Mouse (Mus musculus) forebrain, embryonic 11.5 days (tissue): Measurements from ENCODE around the gene Amotl1. TPM values are rescaled to one million over a fixed set of nuclear protein-coding genes. Genes with fewer than 3 reads are reported as not detected.

Experiments
- ATAC-seq: fragments of 200-750 bp; cut with Nextera tagmentation; replicated peaks from 2 replicates; pipeline ENCODE4 v1.8.0; 2017; ENCODE audit warnings: moderate TSS enrichment; ENCODE audit not compliant: low FRiP score
- DNase-seq: peaks from one replicate; pipeline ENCODE4 v3.0.0-alpha.2; 2017; ENCODE audit warnings: low spot score
- H3K27ac ChIP-seq: fragments of 300-500 bp; sonication (generic); 2 replicates; pipeline ENCODE4 v1.5.1; 2014; ENCODE audit warnings: low read depth, low read length
- H3K27me3 ChIP-seq: fragments of 300-500 bp; sonication (generic); 2 replicates; pipeline ENCODE4 v1.6.1; 2014; ENCODE audit warnings: mild to moderate bottlenecking, low read length, mixed read lengths; ENCODE audit not compliant: control insufficient read depth, insufficient read depth
- H3K36me3 ChIP-seq: fragments of 300-500 bp; sonication (generic); 2 replicates; pipeline ENCODE4 v1.6.1; 2014; ENCODE audit warnings: mild to moderate bottlenecking, low read length, moderate library complexity, mixed read lengths; ENCODE audit not compliant: control insufficient read depth, insufficient read depth
- H3K4me1 ChIP-seq: fragments of 300-500 bp; sonication (generic); replicated peaks from 2 replicates; pipeline ENCODE4 v1.6.1; 2014; ENCODE audit warnings: low read length, mixed read lengths; ENCODE audit not compliant: control insufficient read depth, insufficient read depth
- H3K4me2 ChIP-seq: fragments of 300-500 bp; sonication (generic); 2 replicates; pipeline ENCODE4 v1.6.1; 2014; ENCODE audit warnings: low read depth, mild to moderate bottlenecking, low read length, moderate library complexity, mixed read lengths; ENCODE audit not compliant: severe bottlenecking
- H3K4me3 ChIP-seq: fragments of 300-500 bp; sonication (generic); 2 replicates; pipeline ENCODE4 v1.5.1; 2014; ENCODE audit warnings: low read depth, low read length
- H3K9ac ChIP-seq: fragments of 300-500 bp; sonication (generic); 2 replicates; pipeline ENCODE4 v1.6.1; 2014; ENCODE audit warnings: low read length
- H3K9me3 ChIP-seq: fragments of 300-500 bp; sonication (generic); 2 replicates; pipeline ENCODE4 v1.6.1; 2016; ENCODE audit warnings: low read length, mixed read lengths; ENCODE audit not compliant: control insufficient read depth
- WGBS: fragments of 180-500 bp; shearing (Covaris S2); extraction: QIAGEN DNeasy Blood & Tissue Kit; methylation state at CpG from one replicate; pipeline ENCODE4 v1.1.7; 2014; 5-methylcytosine and 5-hydroxymethylcytosine counted together
- polyA plus RNA-seq: library from polyadenylated mRNA; unstranded; fragments of >200 nt; fragmentation: Nextera tagmentation; extraction: Ambion mirVana; gene quantifications from 2 replicates; pipeline ENCODE4 v1.2.1, GENCODE M21; 2014

Gene Amotl1
- polyA plus RNA-seq, 1 experiment from 2014 or later: 19.4 TPM

DNA sequence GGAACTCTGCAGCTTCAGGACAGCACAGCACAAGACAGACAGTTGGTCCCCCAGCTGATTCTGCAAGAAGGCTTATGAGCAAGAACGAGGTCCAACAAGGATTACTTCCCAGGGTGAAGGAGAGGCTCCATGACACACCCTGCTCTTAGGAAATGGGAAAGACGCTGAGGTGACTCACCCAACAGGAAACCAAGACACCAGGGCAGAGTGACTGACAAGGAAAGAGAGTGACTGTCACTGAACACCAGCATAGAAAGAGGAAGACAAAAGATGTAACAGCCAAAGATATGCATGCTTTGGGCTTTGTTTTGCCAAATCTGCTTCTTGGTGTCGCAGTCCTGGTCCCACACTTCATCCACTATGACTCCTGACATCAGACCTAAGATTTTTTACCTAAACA, 40.5 kb downstream of the Amotl1 start:
- WGBS: 87% methylated on average over 3 of the region's 3 CpGs
- Histone ChIP-seq H3K9me3 (no peaks in the 10 kb centered on the region), H3K4me2 (no peak overlapping the region), H3K27ac (no peak overlapping the region), H3K27me3 (no peaks in the 10 kb centered on the region), H3K36me3 (0 out of 2 replicates have a peak, but pooled peaks cover 2% of the 10 kb centered on the region), H3K4me3 (no peak overlapping the region), H3K9ac (no peak overlapping the region), H3K4me1 (no peaks in the 10 kb centered on the region)
- no peak for DNase-seq
- ATAC-seq: no peak

DNA sequence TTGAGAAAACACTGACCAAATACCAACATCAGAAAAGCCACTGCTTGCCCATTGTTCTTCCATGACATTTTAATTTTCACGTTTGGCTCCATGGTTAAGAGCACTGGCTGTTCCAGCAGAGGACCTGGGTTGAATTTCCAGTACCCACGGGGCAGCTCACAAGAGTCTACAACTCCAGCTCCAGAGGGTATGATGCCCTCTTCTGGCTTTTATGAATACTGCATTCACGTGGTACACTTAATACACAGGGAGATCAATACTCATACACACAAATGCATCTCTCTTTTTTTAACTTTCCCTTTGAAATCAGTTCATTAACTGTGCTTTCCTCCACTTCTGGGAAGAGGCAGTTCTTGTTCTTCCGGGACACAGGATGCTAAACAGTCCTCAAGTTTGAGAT, 41.4 kb downstream of the Amotl1 start:
- no peaks in the 10 kb centered on the region for H3K4me1 ChIP-seq
- no peak overlapping the region for H3K4me2 ChIP-seq
- no peak overlapping the region for H3K27ac ChIP-seq
- H3K4me3 ChIP-seq: no peak overlapping the region
- H3K9ac ChIP-seq: no peak overlapping the region
- 0 out of 2 replicates have a peak, but pooled peaks cover 2% of the 10 kb centered on the region for H3K36me3 ChIP-seq
- DNase-seq: no peak
- ATAC-seq: no peak
- WGBS: 81% methylated on average over 4 of the region's 4 CpGs
- H3K27me3 ChIP-seq: no peaks in the 10 kb centered on the region
- no peaks in the 10 kb centered on the region for H3K9me3 ChIP-seq

DNA sequence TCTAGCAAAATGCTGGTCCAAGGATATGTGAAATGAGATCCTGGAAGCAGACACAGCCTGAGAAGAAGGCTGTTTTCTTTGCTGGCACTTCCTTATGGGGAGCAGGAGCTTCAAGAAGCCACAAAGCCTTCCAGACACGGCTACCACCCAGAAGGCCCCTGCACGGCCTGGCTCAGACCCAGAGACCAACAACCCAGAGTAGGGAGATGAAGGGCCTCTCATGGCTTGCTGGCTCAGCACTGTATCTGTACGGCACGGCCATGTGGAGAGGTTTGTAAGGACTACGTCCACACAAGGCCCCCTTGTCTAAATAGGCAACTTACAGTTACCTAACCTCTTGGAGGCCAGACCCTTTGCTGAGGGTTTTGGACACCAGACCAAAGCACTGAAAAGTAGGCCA, 45.1 kb downstream of the Amotl1 start:
- H3K9ac ChIP-seq: no peak overlapping the region
- DNase-seq (no peak), ATAC-seq (no peak)
- H3K4me1 ChIP-seq: no peaks in the 10 kb centered on the region
- no peak overlapping the region for H3K4me2 ChIP-seq
- no peaks in the 10 kb centered on the region for H3K9me3 ChIP-seq
- peaks cover 2% of the 10 kb centered on the region; the same call in 1 of the 2 replicates for H3K36me3 ChIP-seq
- H3K4me3 ChIP-seq: no peak overlapping the region
- H3K27me3 ChIP-seq: no peaks in the 10 kb centered on the region
- H3K27ac ChIP-seq: no peak overlapping the region
- 95% methylated on average over 5 of the region's 5 CpGs for WGBS

DNA sequence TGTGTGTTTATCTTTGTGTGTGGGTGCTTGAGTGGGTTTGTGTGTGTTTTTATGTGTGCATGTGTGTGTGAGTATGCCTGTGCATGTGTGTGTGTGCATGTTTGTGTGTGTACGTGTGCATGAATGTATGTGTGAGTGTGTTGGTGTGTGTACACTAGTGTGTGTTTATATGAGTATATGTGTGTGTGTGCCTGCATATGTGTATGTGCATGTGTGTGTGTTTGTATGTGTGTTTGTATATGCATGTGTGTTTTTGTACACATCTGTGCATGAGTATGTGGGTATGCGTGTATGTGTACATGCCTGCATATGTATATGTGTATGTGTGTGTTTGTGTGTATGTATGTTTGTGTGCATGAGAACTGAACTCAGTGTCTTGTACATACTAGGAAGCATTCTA, 46.7 kb downstream of the Amotl1 start:
- H3K36me3 ChIP-seq: peaks cover under 1% of the 10 kb centered on the region; the same call in 1 of the 2 replicates
- no peak overlapping the region for H3K4me2 ChIP-seq
- H3K9ac ChIP-seq: no peak overlapping the region
- no peaks in the 10 kb centered on the region for H3K9me3 ChIP-seq
- WGBS: 96% methylated on average over 2 of the region's 2 CpGs
- H3K4me1 ChIP-seq: no peaks in the 10 kb centered on the region
- no peaks in the 10 kb centered on the region for H3K27me3 ChIP-seq
- ATAC-seq (no peak), DNase-seq (no peak)
- no peak overlapping the region for H3K27ac ChIP-seq
- no peak overlapping the region for H3K4me3 ChIP-seq

DNA sequence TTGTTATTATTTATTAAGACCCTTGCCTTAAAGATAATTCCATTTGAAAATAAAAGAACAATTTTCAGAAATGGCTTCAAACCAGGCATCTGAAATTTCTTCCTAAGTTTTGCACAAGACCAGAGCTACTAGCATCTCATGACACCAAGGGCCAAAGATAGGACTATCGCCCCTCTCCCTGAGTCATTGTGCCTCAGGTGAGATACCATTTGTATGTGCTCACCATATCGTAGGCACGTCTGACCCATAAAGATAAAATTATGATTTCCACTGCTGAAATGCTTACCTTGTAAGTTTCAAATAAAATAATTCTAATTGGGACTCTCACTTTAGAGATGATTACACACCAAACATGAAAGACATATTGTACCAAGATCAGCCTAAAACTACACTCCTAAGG, 47.4 kb downstream of the Amotl1 start:
- no peak for ATAC-seq
- Histone ChIP-seq H3K4me1 (no peaks in the 10 kb centered on the region), H3K4me3 (no peak overlapping the region), H3K27ac (no peak overlapping the region), H3K4me2 (no peak overlapping the region), H3K27me3 (no peaks in the 10 kb centered on the region), H3K36me3 (peaks cover 7% of the 10 kb centered on the region; the same call in 1 of the 2 replicates), H3K9me3 (no peaks in the 10 kb centered on the region), H3K9ac (no peak overlapping the region)
- 95% methylated on average over 3 of the region's 3 CpGs for WGBS
- no peak for DNase-seq

DNA sequence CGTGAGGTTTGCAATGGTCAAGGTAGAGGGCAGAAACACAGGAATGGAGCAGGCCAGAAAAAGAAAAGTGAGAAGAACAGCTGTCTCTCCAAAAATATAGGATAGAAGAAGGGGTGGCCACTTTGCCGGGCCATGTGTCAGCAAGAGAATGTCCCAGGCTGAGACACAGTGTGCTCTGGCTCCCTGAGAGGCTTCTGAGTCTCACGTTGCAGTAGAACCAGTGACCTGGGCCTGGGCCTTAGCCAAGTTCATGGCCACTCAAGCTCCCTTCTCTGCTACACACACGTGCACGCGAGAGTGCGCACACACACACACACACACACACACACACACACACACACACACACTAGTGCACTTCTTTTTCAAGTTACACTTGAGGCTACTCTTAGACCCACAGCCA, 48.0 kb downstream of the Amotl1 start:
- no peak overlapping the region for H3K4me3 ChIP-seq
- no peak for ATAC-seq
- H3K27me3 ChIP-seq: no peaks in the 10 kb centered on the region
- H3K9me3 ChIP-seq: no peaks in the 10 kb centered on the region
- H3K27ac ChIP-seq: no peak overlapping the region
- WGBS: 89% methylated on average over 7 of the region's 7 CpGs
- no peak for DNase-seq
- H3K9ac ChIP-seq: no peak overlapping the region
- peaks cover 7% of the 10 kb centered on the region; the same call in 1 of the 2 replicates for H3K36me3 ChIP-seq
- no peaks in the 10 kb centered on the region for H3K4me1 ChIP-seq
- no peak overlapping the region for H3K4me2 ChIP-seq

DNA sequence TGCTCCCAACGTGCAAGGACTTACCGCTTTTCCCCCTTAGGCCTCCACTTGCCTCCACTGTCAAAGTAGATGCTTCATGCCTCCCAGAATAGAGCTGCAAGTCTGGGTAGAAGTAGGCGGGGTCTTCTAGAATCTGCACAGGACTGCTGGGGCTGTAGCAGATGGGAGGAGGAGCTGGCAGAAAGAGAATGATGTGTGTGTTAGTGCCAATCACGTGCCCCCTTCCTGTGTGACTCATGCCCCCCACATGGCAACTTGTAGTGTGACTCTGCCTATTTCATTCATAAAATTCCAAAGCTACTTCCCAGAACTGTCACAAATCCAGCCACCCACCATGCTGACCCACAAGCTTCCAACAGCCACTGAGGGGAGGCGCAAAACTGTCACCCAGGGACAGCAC, 48.4 kb downstream of the Amotl1 start:
- Histone ChIP-seq H3K4me3 (no peak overlapping the region), H3K9ac (no peak overlapping the region), H3K4me1 (no peaks in the 10 kb centered on the region), H3K36me3 (peaks cover 7% of the 10 kb centered on the region; the same call in 1 of the 2 replicates), H3K27ac (no peak overlapping the region), H3K4me2 (no peak overlapping the region), H3K27me3 (no peaks in the 10 kb centered on the region), H3K9me3 (no peaks in the 10 kb centered on the region)
- ATAC-seq: no peak
- no peak for DNase-seq
- 95% methylated on average over 5 of the region's 5 CpGs for WGBS

DNA sequence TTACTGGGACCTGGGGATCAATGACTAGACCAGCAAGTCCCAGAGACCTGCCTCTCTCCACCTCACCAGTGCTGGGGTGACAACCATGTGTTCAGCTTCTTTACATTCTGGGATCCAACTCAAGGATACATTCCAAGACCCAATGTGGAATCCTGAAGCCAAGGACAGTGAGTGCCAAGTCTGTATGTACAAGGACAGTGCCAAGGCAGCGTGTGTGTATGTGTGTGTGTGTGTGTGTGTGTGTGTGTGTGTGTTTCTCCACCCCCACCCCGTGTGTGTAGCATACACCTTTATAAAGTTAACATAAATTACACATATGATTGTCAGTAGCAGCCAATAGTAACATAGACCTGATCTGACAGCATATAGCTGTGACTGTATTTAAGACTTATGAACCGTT, 49.0 kb downstream of the Amotl1 start:
- DNase-seq (no peak), ATAC-seq (no peak)
- H3K4me3 ChIP-seq: no peak overlapping the region
- no peaks in the 10 kb centered on the region for H3K9me3 ChIP-seq
- no peaks in the 10 kb centered on the region for H3K27me3 ChIP-seq
- WGBS: 97% methylated on average over 3 of the region's 3 CpGs
- no peak overlapping the region for H3K9ac ChIP-seq
- no peaks in the 10 kb centered on the region for H3K4me1 ChIP-seq
- H3K4me2 ChIP-seq: no peak overlapping the region
- H3K36me3 ChIP-seq: peaks cover 10% of the 10 kb centered on the region; the same call in 1 of the 2 replicates
- H3K27ac ChIP-seq: no peak overlapping the region

DNA sequence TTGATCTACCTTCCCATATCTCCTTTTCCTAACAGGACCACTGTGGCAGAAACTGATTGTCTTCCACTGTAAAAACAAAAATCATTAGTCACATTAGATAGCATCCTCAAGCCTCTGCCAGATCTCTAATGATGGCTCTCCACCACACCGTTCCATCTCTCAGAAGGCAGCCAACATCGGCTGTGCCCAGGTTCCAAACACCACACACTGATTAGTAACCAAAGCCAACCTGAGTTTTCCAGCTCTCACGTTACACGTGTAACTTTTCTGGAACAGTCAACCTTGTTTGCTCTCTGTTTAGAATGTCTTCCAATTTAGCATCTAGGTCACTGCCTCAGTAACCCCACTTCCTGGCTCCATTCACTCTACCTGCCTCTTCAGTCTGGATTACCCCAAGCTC, 51.0 kb downstream of the Amotl1 start:
- Histone ChIP-seq H3K27ac (no peak overlapping the region), H3K36me3 (peaks cover 10% of the 10 kb centered on the region; the same call in 1 of the 2 replicates), H3K4me1 (no peaks in the 10 kb centered on the region), H3K4me2 (no peak overlapping the region), H3K9me3 (no peaks in the 10 kb centered on the region), H3K4me3 (no peak overlapping the region), H3K27me3 (no peaks in the 10 kb centered on the region), H3K9ac (no peak overlapping the region)
- DNase-seq (no peak), ATAC-seq (no peak)
- WGBS: 94% methylated on average over 4 of the region's 4 CpGs
